Mouse (Mus musculus): Measurements from ENCODE around the gene Grm6. TPM values are rescaled to one million over a fixed set of nuclear protein-coding genes. Genes with fewer than 3 reads are reported as not detected.
A peak's percentile ranks its signal among the peaks of the same experiment; 100 is the strongest.

Gene Grm6
- polyA plus RNA-seq (2015; fragmentation: Nextera tagmentation; extraction: Ambion mirVana) = not detected in 2 replicates

GRCm38 (mm10) chr11:50850177-50850735 is at the start of gene Grm6:
Gene Grm6, plus strand, starts transcription at chr11:50850685.
- Histone ChIP-seq H3K4me1 (ENCODE audit: control insufficient read depth, insufficient read depth, low read length) (peaks cover 11% of the 10 kb centered on the region; the same call in 1 of the 2 replicates), H3K9ac (ENCODE audit: low read depth, low read length) (peak within 1 kb of the TSS; percentile 63), H3K27me3 (ENCODE audit: control insufficient read depth, insufficient read depth, low read depth, low read length) (peaks cover 49% of the 10 kb centered on the region), H3K4me3 (ENCODE audit: low read depth, low read length) (peak within 1 kb of the TSS; percentile 53), H3K4me2 (ENCODE audit: low read length) (peak within 1 kb of the TSS; percentile 97), H3K27ac (ENCODE audit: low read length) (no peak within 1 kb of the TSS), H3K9me3 (replicated peaks; ENCODE audit: control insufficient read depth, low read length, poor library complexity, severe bottlenecking) (0 out of 2 replicates have a peak, but pooled peaks cover 3% of the 10 kb centered on the region), H3K36me3 (ENCODE audit: control insufficient read depth, insufficient read depth, low read length) (no peaks in the 10 kb centered on the region)
- WGBS = 4% methylated on average over 11 of the region's 11 CpGs
- no peak for ATAC-seq

DNA sequence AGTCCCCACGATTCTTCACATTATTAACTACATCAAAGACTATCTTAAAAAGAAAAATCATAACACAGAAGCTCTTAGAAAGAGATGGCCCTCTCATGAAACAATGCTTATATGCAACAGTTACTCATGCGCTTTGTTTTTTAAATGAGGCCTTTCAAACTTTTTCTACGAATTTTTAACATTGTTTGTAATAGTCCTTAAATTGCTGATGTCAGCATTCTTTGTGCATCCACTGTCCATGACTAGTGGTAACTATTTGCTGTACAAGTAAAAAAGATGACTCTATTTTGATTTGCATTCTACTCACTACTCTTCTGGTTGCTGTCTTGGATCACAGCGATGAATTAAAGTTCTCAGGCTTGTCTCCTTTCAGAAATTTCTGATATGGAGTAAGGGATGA is 36.3 kb upstream of the Grm6 start:
- ATAC-seq = no peak
- Histone ChIP-seq H3K9me3 (replicated peaks; ENCODE audit: control insufficient read depth, low read length, poor library complexity, severe bottlenecking) (peaks cover 43% of the 10 kb centered on the region), H3K27me3 (ENCODE audit: control insufficient read depth, insufficient read depth, low read depth, low read length) (no peaks in the 10 kb centered on the region), H3K27ac (ENCODE audit: low read length) (no peak overlapping the region), H3K36me3 (ENCODE audit: control insufficient read depth, insufficient read depth, low read length) (peaks cover 89% of the 10 kb centered on the region), H3K4me1 (ENCODE audit: control insufficient read depth, insufficient read depth, low read length) (no peaks in the 10 kb centered on the region), H3K4me2 (ENCODE audit: low read length) (no peak overlapping the region), H3K4me3 (ENCODE audit: low read depth, low read length) (no peak overlapping the region), H3K9ac (ENCODE audit: low read depth, low read length) (no peak overlapping the region)
- over 99% methylated on average over 4 of the region's 4 CpGs for WGBS

GRCm38 (mm10) chr11:50826214-50826613 is 24.3 kb upstream of the Grm6 start:
- peaks cover 13% of the 10 kb centered on the region for H3K4me1 ChIP-seq (ENCODE audit: control insufficient read depth, insufficient read depth, low read length)
- H3K27ac ChIP-seq (ENCODE audit: low read length) = no peak overlapping the region; the same call in 1 of the 2 replicates
- no peaks in the 10 kb centered on the region for H3K27me3 ChIP-seq (ENCODE audit: control insufficient read depth, insufficient read depth, low read depth, low read length)
- 40% methylated on average over 2 of the region's 2 CpGs for WGBS
- H3K9ac ChIP-seq (ENCODE audit: low read depth, low read length) = peak overlapping the region; percentile 75; the same call in 1 of the 2 replicates
- peak overlapping the region; percentile 78 for H3K4me2 ChIP-seq (ENCODE audit: low read length)
- ATAC-seq = no peak
- no peaks in the 10 kb centered on the region for H3K9me3 ChIP-seq (replicated peaks; ENCODE audit: control insufficient read depth, low read length, poor library complexity, severe bottlenecking)
- peak overlapping the region; percentile 66 for H3K4me3 ChIP-seq (ENCODE audit: low read depth, low read length)
- H3K36me3 ChIP-seq (ENCODE audit: control insufficient read depth, insufficient read depth, low read length) = peaks cover 34% of the 10 kb centered on the region

DNA sequence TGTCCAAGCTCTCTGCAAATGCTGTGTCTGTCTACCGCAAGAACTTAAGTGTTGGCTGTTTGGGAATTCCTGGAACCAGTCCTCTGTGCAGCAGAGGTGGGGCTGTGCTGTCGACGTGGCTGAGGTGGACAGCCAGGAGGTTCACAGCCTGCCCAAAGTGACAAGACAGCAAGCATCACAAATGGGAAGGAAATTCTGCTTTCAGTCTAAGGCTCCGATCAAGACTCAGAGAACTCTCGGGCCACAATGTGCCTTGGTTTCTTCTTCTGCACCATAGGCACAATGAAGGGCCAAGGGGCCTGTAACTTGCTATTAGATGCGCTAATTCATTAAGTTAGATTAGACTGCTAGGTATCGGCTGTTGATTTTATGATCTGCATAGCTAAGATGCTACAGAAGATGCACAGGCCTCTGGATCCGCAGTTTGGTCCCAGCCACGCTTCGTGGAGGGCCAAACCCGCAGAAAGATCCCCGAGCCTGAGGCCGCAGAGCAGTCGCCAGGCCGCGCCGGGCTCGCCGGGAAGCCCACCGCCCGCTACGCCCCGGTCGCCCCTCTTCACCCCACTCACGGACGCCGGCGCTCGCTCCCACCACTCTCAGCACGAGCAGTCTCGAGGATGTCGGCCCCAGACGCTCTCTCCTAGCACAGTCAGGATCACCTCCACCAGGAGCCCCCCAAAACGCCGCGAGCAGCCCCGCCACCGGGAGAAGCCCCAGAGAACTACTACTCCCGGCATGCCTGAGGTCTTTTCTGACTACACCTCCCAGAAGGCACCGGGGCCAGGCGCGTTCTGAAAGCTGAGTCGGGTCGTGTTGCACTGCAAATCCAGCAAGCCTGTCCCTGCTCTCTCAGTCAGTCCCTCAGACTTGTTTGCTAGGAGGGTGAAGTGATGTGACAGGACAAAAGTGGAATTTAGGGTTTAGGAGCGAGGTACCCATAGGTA is 23.2 kb upstream of the Grm6 start, which contains the start of gene Zfp354c:
TSS of gene Zfp354c (minus strand) at position 715 of the 944 bp plus-strand sequence.
- H3K9ac ChIP-seq (ENCODE audit: low read depth, low read length) = peak within 1 kb of the TSS; percentile 75
- WGBS = under 1% methylated on average over 45 of the region's 45 CpGs
- no peaks in the 10 kb centered on the region for H3K27me3 ChIP-seq (ENCODE audit: control insufficient read depth, insufficient read depth, low read depth, low read length)
- peaks cover 25% of the 10 kb centered on the region for H3K36me3 ChIP-seq (ENCODE audit: control insufficient read depth, insufficient read depth, low read length)
- peak within 1 kb of the TSS; percentile 75 for H3K27ac ChIP-seq (ENCODE audit: low read length)
- peak within 1 kb of the TSS; percentile 78 for H3K4me2 ChIP-seq (ENCODE audit: low read length)
- H3K4me1 ChIP-seq (ENCODE audit: control insufficient read depth, insufficient read depth, low read length) = peaks cover 13% of the 10 kb centered on the region
- no peaks in the 10 kb centered on the region for H3K9me3 ChIP-seq (replicated peaks; ENCODE audit: control insufficient read depth, low read length, poor library complexity, severe bottlenecking)
- H3K4me3 ChIP-seq (ENCODE audit: low read depth, low read length) = peak within 1 kb of the TSS; percentile 66
- ATAC-seq = peak; percentile 98

GRCm38 (mm10) chr11:50835727-50836126 is 14.8 kb upstream of the Grm6 start:
- no peak overlapping the region for H3K9ac ChIP-seq (ENCODE audit: low read depth, low read length)
- ATAC-seq = no peak

DNA sequence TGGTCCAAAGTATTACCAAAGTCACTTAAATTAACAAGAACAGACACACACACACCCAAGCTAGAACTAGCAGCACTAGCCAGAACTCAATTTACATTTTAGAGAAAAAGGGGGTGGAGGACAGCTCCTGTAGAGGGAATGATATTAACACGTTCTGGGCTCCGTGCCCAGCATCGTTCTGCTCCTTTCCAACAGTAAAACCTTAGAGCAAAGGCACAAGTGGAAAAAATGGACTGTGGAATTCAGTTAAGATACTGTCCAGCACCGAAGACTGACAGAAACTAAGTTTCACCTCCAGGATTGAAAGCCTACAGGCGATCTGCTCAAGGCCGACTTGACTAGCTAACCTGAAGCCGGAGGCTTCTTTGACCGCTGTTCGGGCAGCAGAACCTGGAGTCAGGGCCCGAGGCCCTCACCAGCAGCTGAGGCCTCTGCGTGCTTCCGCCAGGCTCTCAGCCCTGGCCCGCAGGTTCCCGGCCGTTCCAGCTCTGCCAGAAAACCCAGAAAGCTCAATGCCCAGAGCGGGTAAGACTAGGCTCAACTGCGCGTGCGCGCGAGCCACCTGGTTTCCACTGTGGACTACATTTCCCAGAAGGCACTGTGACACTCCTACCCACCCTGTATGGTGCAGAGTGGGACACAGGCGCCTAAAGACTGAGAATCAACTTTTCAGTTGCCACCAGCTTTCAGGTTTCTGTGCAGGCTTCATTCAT is 9.3 kb upstream of the Grm6 start, which contains the start of gene Zfp879:
TSS of gene Zfp879 (minus strand) at position 530 of the 713 bp plus-strand sequence.
- peak within 1 kb of the TSS; percentile 44 for H3K4me3 ChIP-seq (ENCODE audit: low read depth, low read length)
- peak; percentile 99 for ATAC-seq

More at GRCm38 (mm10) chr11:50835727-50836126, 14.8 kb upstream of the Grm6 start:
- H3K9me3 ChIP-seq (replicated peaks; ENCODE audit: control insufficient read depth, low read length, poor library complexity, severe bottlenecking) = peaks cover 9% of the 10 kb centered on the region; the same call in 1 of the 2 replicates
- no peak overlapping the region for H3K4me3 ChIP-seq (ENCODE audit: low read depth, low read length)
- H3K4me1 ChIP-seq (ENCODE audit: control insufficient read depth, insufficient read depth, low read length) = peaks cover 4% of the 10 kb centered on the region
- no peaks in the 10 kb centered on the region for H3K27me3 ChIP-seq (ENCODE audit: control insufficient read depth, insufficient read depth, low read depth, low read length)
- no peak overlapping the region for H3K27ac ChIP-seq (ENCODE audit: low read length)
- 91% methylated on average over 4 of the region's 4 CpGs for WGBS
- H3K4me2 ChIP-seq (ENCODE audit: low read length) = no peak overlapping the region
- H3K36me3 ChIP-seq (ENCODE audit: control insufficient read depth, insufficient read depth, low read length) = peaks cover 15% of the 10 kb centered on the region

DNA sequence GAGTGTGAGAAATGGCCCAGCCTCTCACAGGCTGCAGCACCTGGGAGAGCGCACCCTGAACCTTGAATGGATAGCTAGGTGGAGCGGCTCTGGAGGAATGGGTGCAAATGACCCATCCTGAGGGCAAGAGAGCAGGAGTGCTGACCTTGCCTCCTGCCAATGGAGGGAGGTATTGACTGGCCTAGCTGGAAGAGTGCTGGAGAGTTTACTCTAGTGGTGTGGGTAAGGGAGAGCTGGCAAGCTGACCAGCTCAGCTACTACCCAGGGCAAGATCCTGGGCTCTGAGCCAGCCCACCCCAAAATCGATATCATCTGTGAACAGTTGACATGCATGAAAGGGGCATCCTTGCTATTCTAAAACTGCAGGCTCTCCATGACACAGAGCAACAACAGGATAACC is 4.5 kb upstream of the Grm6 start:
- ATAC-seq = no peak
- H3K36me3 ChIP-seq (ENCODE audit: control insufficient read depth, insufficient read depth, low read length) = no peaks in the 10 kb centered on the region
- H3K9ac ChIP-seq (ENCODE audit: low read depth, low read length) = no peak overlapping the region
- H3K9me3 ChIP-seq (replicated peaks; ENCODE audit: control insufficient read depth, low read length, poor library complexity, severe bottlenecking) = 0 out of 2 replicates have a peak, but pooled peaks cover 3% of the 10 kb centered on the region
- H3K4me2 ChIP-seq (ENCODE audit: low read length) = no peak overlapping the region
- no peak overlapping the region for H3K4me3 ChIP-seq (ENCODE audit: low read depth, low read length)
- peaks cover 9% of the 10 kb centered on the region for H3K4me1 ChIP-seq (ENCODE audit: control insufficient read depth, insufficient read depth, low read length)
- 97% methylated on average over 3 of the region's 3 CpGs for WGBS
- no peak overlapping the region for H3K27ac ChIP-seq (ENCODE audit: low read length)
- H3K27me3 ChIP-seq (ENCODE audit: control insufficient read depth, insufficient read depth, low read depth, low read length) = peaks cover 25% of the 10 kb centered on the region

More for the DNA sequence above, 9.3 kb upstream of the Grm6 start, which contains the start of gene Zfp879:
- Histone ChIP-seq H3K27ac (ENCODE audit: low read length) (peak within 1 kb of the TSS; percentile 66), H3K9ac (ENCODE audit: low read depth, low read length) (peak within 1 kb of the TSS; percentile 68), H3K4me1 (ENCODE audit: control insufficient read depth, insufficient read depth, low read length) (peaks cover 9% of the 10 kb centered on the region), H3K4me2 (ENCODE audit: low read length) (peak within 1 kb of the TSS; percentile 69), H3K9me3 (replicated peaks; ENCODE audit: control insufficient read depth, low read length, poor library complexity, severe bottlenecking) (no peaks in the 10 kb centered on the region), H3K36me3 (ENCODE audit: control insufficient read depth, insufficient read depth, low read length) (no peaks in the 10 kb centered on the region), H3K27me3 (ENCODE audit: control insufficient read depth, insufficient read depth, low read depth, low read length) (no peaks in the 10 kb centered on the region)
- 20% methylated on average over 22 of the region's 22 CpGs for WGBS

DNA sequence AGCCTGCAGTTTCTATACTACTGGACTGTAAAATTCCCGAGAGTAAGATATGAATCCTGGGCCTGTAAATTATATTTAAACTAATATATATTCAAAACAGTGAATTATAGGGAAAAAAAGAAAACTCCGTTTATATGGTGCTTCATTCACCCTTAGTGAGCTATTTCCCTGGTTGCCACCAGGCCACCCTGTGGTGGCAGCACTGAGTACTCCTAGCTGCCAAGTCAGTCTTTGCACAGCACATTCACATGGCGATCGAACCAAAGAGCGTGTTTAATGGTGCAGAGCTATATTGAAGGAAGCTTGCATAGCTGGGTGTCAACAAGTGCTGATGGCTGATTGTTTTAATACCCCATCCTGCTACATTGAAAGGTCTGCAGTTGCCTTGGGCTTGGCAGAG is 3.4 kb upstream of the Grm6 start:
- H3K4me3 ChIP-seq (ENCODE audit: low read depth, low read length) = no peak overlapping the region
- WGBS = 81% methylated on average over 5 of the region's 5 CpGs

More for the DNA sequence above, 3.4 kb upstream of the Grm6 start:
- H3K4me1 ChIP-seq (ENCODE audit: control insufficient read depth, insufficient read depth, low read length) = peaks cover 11% of the 10 kb centered on the region; the same call in 1 of the 2 replicates
- H3K36me3 ChIP-seq (ENCODE audit: control insufficient read depth, insufficient read depth, low read length) = no peaks in the 10 kb centered on the region
- peaks cover 36% of the 10 kb centered on the region for H3K27me3 ChIP-seq (ENCODE audit: control insufficient read depth, insufficient read depth, low read depth, low read length)
- no peak for ATAC-seq
- H3K27ac ChIP-seq (ENCODE audit: low read length) = no peak overlapping the region
- H3K4me2 ChIP-seq (ENCODE audit: low read length) = no peak overlapping the region
- no peak overlapping the region for H3K9ac ChIP-seq (ENCODE audit: low read depth, low read length)
- 0 out of 2 replicates have a peak, but pooled peaks cover 3% of the 10 kb centered on the region for H3K9me3 ChIP-seq (replicated peaks; ENCODE audit: control insufficient read depth, low read length, poor library complexity, severe bottlenecking)

All from midbrain, embryonic 16.5 days (tissue).